Mouse (Mus musculus): ENCODE data around the gene Lgals4. TPM values are rescaled to one million over a fixed set of nuclear protein-coding genes. Genes with fewer than 3 reads are reported as not detected.

Lgals4 gene
- polyA plus RNA-seq (2012; rRNA removed) (2.3 and 3.3 TPM in 2 replicates), polyA plus RNA-seq (2014; fragmentation: Nextera tagmentation; extraction: Ambion mirVana) (0.98 and 1.1 TPM in 2 replicates)

DNA sequence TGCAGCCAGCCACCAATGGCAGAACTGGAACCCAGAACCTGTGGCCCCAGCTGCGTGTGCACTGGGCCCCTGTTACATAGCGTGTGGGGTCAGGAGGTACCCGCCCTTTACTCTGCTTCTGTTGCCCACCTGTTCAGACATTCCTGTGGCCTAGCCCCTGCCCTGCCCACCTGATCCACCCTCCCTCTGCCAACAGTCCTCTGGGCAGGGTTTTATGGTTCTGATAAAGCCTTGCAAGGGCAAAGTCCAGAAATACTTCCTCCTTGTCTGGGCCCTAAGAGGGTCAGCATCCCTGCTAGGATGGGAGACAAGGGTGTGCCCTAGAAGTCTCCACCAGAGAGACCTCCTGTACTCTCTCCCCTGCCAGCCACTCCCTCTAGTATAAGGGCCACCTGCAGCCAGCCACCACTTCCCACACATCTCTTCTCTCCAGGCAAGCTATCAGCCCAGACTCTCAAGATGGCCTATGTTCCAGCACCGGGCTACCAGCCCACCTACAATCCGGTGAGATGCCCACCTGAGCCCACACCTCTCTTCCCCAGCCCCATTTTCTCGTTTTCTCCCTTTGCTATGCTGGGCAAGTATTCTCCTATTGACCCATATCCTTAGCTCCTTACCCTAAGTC is at the start of gene Lgals4:
Gene Lgals4 (plus strand): TSS at position 132 of the 625 bp plus-strand sequence.
- Histone ChIP-seq H3K4me1 (replicated peaks; ENCODE audit: control insufficient read depth in 2 of 2, insufficient read depth in 2 of 2, low read length in 1 of 2) (peaks cover 9 to 16% of the 10 kb centered on the region in 2 experiments), H3K27me3 (ENCODE audit: control insufficient read depth, insufficient read depth, low read length) (no peaks in the 10 kb centered on the region), H3K4me2 (ENCODE audit: low read depth) (no peak within 1 kb of the TSS), H3K4me3 (ENCODE audit: insufficient read depth in 1 of 2, low read depth in 2 of 2, low read length in 2 of 2) (no peak within 1 kb of the TSS), H3K9me3 (ENCODE audit: control insufficient read depth, low read length) (no peaks in the 10 kb centered on the region), H3K9ac (replicated peaks) (no peak within 1 kb of the TSS), H3K27ac (no peak within 1 kb of the TSS), H3K36me3 (replicated peaks; ENCODE audit: control insufficient read depth, insufficient read depth, low read depth) (peaks cover 6% of the 10 kb centered on the region; the same call in 1 of the 2 replicates)
- ATAC-seq (ENCODE audit: insufficient read depth) (no peak), DNase-seq (ENCODE audit: low read depth in 3 of 3, low spot score in 3 of 3) (no peak)
- 68% methylated on average over 6 of the region's 6 CpGs for WGBS (ENCODE audit: insufficient replicate concordance)
- TF ChIP-seq EP300 (IDR thresholded peaks at IDR 0.05; ENCODE audit: low read depth), result no peak
- no peak for TF ChIP-seq CTCF (IDR thresholded peaks at IDR 0.05; ENCODE audit: low read depth)

DNA sequence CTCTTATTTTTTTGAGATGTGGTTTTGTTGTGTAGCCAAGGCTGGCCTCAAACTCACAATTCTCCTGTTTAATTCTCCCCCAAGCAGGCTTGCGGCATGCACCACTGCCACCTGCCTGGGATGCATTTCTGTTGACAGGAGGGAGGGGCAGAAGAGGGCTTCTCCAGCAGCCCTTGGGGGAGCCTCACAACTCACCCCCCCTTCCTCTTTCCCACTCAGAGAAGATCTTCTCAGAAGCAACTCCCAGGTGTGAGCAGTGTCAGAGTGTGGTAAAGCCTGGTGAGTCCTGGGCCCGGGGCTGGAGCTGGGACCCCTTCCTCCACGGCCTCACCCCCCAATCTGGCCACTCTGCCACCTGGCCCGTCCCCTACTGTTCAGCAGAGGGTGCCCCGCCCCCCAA is 48.5 kb upstream of the Lgals4 start:
- no peak for DNase-seq (ENCODE audit: low read depth in 3 of 3, low spot score in 3 of 3)
- Histone ChIP-seq H3K9me3 (ENCODE audit: control insufficient read depth, low read length) (no peaks in the 10 kb centered on the region), H3K9ac (replicated peaks) (no peak overlapping the region), H3K27me3 (ENCODE audit: control insufficient read depth, insufficient read depth, low read length) (no peaks in the 10 kb centered on the region), H3K36me3 (replicated peaks; ENCODE audit: control insufficient read depth, insufficient read depth, low read depth) (no peaks in the 10 kb centered on the region), H3K4me1 (replicated peaks; ENCODE audit: control insufficient read depth in 2 of 2, insufficient read depth in 2 of 2, low read length in 1 of 2) (peaks cover 2 to 6% of the 10 kb centered on the region in 2 experiments), H3K4me2 (ENCODE audit: low read depth) (no peak overlapping the region), H3K4me3 (ENCODE audit: insufficient read depth in 1 of 2, low read depth in 2 of 2, low read length in 2 of 2) (no peak overlapping the region), H3K27ac (no peak overlapping the region)
- 82% methylated on average over 5 of the region's 5 CpGs for WGBS (ENCODE audit: insufficient replicate concordance)
- no peak for TF ChIP-seq CTCF (IDR thresholded peaks at IDR 0.05; ENCODE audit: low read depth)
- TF ChIP-seq EP300 (IDR thresholded peaks at IDR 0.05; ENCODE audit: low read depth), result no peak
- ATAC-seq (ENCODE audit: insufficient read depth), result no peak

DNA sequence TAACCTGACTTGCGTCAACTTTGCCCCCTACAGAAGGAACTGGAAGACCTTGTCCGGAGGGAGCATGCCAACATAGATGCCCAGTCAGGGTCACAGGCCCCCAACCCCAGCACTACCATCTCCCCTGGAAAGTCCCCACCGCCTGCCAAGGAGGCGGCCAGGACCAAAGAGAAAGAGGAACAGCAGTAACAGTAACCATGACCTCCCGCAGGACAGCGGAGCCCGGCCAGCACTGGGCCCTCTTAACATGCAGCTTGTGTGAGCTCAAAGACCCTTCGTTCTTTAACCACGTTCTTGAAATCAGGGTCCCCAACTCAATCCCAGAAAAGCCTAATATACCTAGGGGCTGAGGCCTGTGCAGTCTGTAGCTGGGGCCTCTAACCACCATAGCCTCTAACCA is 45.8 kb upstream of the Lgals4 start:
- Histone ChIP-seq H3K9ac (replicated peaks) (no peak overlapping the region), H3K27me3 (ENCODE audit: control insufficient read depth, insufficient read depth, low read length) (no peaks in the 10 kb centered on the region), H3K36me3 (replicated peaks; ENCODE audit: control insufficient read depth, insufficient read depth, low read depth) (no peaks in the 10 kb centered on the region), H3K27ac (no peak overlapping the region), H3K9me3 (ENCODE audit: control insufficient read depth, low read length) (no peaks in the 10 kb centered on the region), H3K4me1 (replicated peaks; ENCODE audit: control insufficient read depth in 2 of 2, insufficient read depth in 2 of 2, low read length in 1 of 2) (peaks cover 0 to 3% of the 10 kb centered on the region in 2 experiments; a peak in 1 of 4 replicates), H3K4me3 (ENCODE audit: insufficient read depth in 1 of 2, low read depth in 2 of 2, low read length in 2 of 2) (no peak overlapping the region), H3K4me2 (ENCODE audit: low read depth) (no peak overlapping the region)
- TF ChIP-seq CTCF (IDR thresholded peaks at IDR 0.05; ENCODE audit: low read depth) (no peak), EP300 (IDR thresholded peaks at IDR 0.05; ENCODE audit: low read depth) (no peak)
- no peak for DNase-seq (ENCODE audit: low read depth in 3 of 3, low spot score in 3 of 3)
- 81% methylated on average over 9 of the region's 9 CpGs for WGBS (ENCODE audit: insufficient replicate concordance)
- no peak for ATAC-seq (ENCODE audit: insufficient read depth)

DNA sequence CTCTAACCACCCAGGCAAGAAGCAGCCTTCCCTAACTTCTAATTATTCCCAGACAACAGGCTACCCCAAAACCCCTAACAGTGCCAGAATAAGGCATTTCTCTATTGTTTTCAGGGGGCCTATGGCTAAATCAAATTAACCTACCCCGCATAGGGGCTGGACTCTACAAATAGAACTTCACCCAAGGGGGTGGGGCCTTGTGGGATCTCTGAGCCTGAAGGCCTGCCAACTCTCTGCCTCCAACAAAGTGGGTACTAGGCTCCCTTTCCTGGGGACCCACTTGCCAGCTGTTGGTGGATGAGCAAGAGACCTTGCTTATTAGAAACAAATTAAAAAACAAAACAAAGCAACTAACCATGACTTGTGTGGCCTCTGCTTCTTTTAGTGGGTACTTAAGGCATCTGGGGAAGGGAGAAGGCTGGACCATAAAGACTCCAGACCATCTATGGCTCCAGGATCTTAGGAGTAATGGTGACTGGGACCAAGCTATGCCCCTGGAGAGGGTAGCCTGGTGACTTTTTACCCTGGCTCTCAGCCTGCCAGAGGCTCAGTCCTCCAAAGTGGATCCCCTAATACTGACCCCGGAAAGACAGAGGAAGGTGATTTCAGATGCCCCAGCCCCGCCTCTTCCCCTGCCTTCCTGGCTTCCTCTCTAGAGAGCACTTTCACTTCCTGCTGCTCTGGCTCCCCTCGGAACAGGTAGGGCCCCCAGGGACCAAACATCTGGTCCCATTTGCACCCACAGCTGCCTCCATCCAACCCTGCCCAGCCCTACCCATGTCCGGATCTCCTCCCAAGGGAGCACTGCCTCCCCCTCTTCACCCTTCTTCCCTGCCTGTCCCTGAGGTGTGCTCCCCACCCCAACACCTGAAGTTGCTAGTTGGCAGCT is 45.1 kb upstream of the Lgals4 start, which contains the start of gene Rinl:
Gene Rinl (plus strand): TSS at position 663 of the 889 bp plus-strand sequence.
- no peaks in the 10 kb centered on the region for H3K9me3 ChIP-seq (ENCODE audit: control insufficient read depth, low read length)
- ATAC-seq (ENCODE audit: insufficient read depth), result no peak
- peaks cover 0 to 3% of the 10 kb centered on the region in 2 experiments; a peak in 1 of 4 replicates for H3K4me1 ChIP-seq (replicated peaks; ENCODE audit: control insufficient read depth in 2 of 2, insufficient read depth in 2 of 2, low read length in 1 of 2)
- H3K4me3 ChIP-seq (ENCODE audit: insufficient read depth in 1 of 2, low read depth in 2 of 2, low read length in 2 of 2), result no peak within 1 kb of the TSS
- no peak within 1 kb of the TSS for H3K9ac ChIP-seq (replicated peaks)
- DNase-seq (ENCODE audit: low read depth in 3 of 3, low spot score in 3 of 3), result no peak
- TF ChIP-seq EP300 (IDR thresholded peaks at IDR 0.05; ENCODE audit: low read depth), result no peak
- no peak for TF ChIP-seq CTCF (IDR thresholded peaks at IDR 0.05; ENCODE audit: low read depth)
- no peaks in the 10 kb centered on the region for H3K27me3 ChIP-seq (ENCODE audit: control insufficient read depth, insufficient read depth, low read length)
- H3K27ac ChIP-seq, result no peak within 1 kb of the TSS
- WGBS (ENCODE audit: insufficient replicate concordance), result 38% methylated on average over 5 of the region's 5 CpGs
- no peaks in the 10 kb centered on the region for H3K36me3 ChIP-seq (replicated peaks; ENCODE audit: control insufficient read depth, insufficient read depth, low read depth)
- no peak within 1 kb of the TSS for H3K4me2 ChIP-seq (ENCODE audit: low read depth)

DNA sequence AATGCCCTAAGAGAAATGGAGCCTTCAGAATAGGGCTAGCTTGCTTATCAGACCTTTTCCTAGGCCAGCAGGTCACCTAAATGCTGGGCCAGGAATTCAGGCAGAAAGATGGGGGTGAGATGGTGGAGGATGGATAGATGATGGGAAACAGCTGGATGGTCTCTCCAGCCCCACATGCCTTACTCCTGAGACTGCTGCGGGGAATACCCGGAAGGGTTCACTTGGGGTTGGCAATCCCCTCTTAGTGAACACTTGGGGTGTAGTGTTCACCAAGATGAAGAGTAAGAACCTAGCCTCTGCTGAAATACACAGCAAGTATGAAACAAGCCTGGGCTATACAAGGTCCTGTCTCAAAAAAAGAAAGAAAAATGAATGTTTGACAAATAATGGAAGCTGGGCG is 44.4 kb upstream of the Lgals4 start:
- no peak for DNase-seq (ENCODE audit: low read depth in 3 of 3, low spot score in 3 of 3)
- H3K9ac ChIP-seq (replicated peaks), result no peak overlapping the region

More for the DNA sequence above, 44.4 kb upstream of the Lgals4 start:
- TF ChIP-seq EP300 (IDR thresholded peaks at IDR 0.05; ENCODE audit: low read depth) (no peak), CTCF (IDR thresholded peaks at IDR 0.05; ENCODE audit: low read depth) (no peak)
- Histone ChIP-seq H3K27ac (no peak overlapping the region), H3K4me1 (replicated peaks; ENCODE audit: control insufficient read depth in 2 of 2, insufficient read depth in 2 of 2, low read length in 1 of 2) (peaks cover 0 to 3% of the 10 kb centered on the region in 2 experiments; a peak in 1 of 4 replicates), H3K36me3 (replicated peaks; ENCODE audit: control insufficient read depth, insufficient read depth, low read depth) (no peaks in the 10 kb centered on the region), H3K9me3 (ENCODE audit: control insufficient read depth, low read length) (no peaks in the 10 kb centered on the region), H3K4me2 (ENCODE audit: low read depth) (no peak overlapping the region), H3K27me3 (ENCODE audit: control insufficient read depth, insufficient read depth, low read length) (no peaks in the 10 kb centered on the region), H3K4me3 (ENCODE audit: insufficient read depth in 1 of 2, low read depth in 2 of 2, low read length in 2 of 2) (no peak overlapping the region)
- WGBS (ENCODE audit: insufficient replicate concordance), result 78% methylated on average over 3 of the region's 3 CpGs
- ATAC-seq (ENCODE audit: insufficient read depth), result no peak

Measured in liver, embryonic 14.5 days (tissue).